Mouse (Mus musculus) lung, postnatal 0 days (tissue): ENCODE measurements around the gene Gm21762. TPM values are rescaled to one million over a fixed set of nuclear protein-coding genes. Genes with fewer than 3 reads are reported as not detected.
"Not testable (repeated sequence)": the region's sequence is repeated elsewhere in the genome, so short reads cannot be mapped to it uniquely, and the experiment has no call there.

Source experiments
- ATAC-seq: fragments of 200-750 bp; cut with Nextera tagmentation; 2 replicates; pipeline ENCODE4 v1.8.0; 2017; ENCODE audit warnings: moderate library complexity
- DNase-seq: peaks from one replicate; pipeline ENCODE4 v3.0.0-alpha.2; 2016; ENCODE audit warnings: low spot score
- H3K27ac ChIP-seq: fragments of 300-500 bp; sonication (generic); 2 replicates; pipeline ENCODE4 v1.5.1; 2014; ENCODE audit warnings: antibody characterized with exemption, mild to moderate bottlenecking, low read length, mixed read lengths
- H3K27me3 ChIP-seq: fragments of 300-500 bp; sonication (generic); replicated peaks from 2 replicates; pipeline ENCODE4 v1.6.1; 2014; ENCODE audit warnings: low read length, mixed read lengths; ENCODE audit not compliant: insufficient read depth
- H3K36me3 ChIP-seq: fragments of 300-500 bp; sonication (generic); 2 replicates; pipeline ENCODE4 v1.6.1; 2014; ENCODE audit warnings: low read length, mixed read lengths; ENCODE audit not compliant: insufficient read depth
- H3K4me1 ChIP-seq: fragments of 300-500 bp; sonication (generic); 2 replicates; pipeline ENCODE4 v1.6.1; 2014; ENCODE audit warnings: antibody characterized with exemption, low read depth, low read length, mixed read lengths; ENCODE audit not compliant: insufficient read depth
- H3K4me2 ChIP-seq: fragments of 300-500 bp; sonication (generic); replicated peaks from 2 replicates; pipeline ENCODE4 v1.6.1; 2014; ENCODE audit warnings: low read depth, mild to moderate bottlenecking, low read length, moderate library complexity, mixed read lengths
- H3K4me3 ChIP-seq: fragments of 300-500 bp; sonication (generic); 2 replicates; pipeline ENCODE4 v1.5.1; 2014; ENCODE audit warnings: low read depth, low read length
- H3K9ac ChIP-seq: fragments of 300-500 bp; sonication (generic); replicated peaks from 2 replicates; pipeline ENCODE4 v1.6.1; 2014; ENCODE audit warnings: low read depth, mild to moderate bottlenecking
- H3K9me3 ChIP-seq: fragments of 300-500 bp; sonication (generic); 2 replicates; pipeline ENCODE4 v1.6.1; 2016; ENCODE audit warnings: low read length, mixed read lengths
- WGBS: fragments of 180-500 bp; shearing (Covaris S2); extraction: QIAGEN DNeasy Blood & Tissue Kit; methylation state at CpG from one replicate; pipeline ENCODE4 v1.1.7; 2014; 5-methylcytosine and 5-hydroxymethylcytosine counted together
- polyA plus RNA-seq: library from polyadenylated mRNA; unstranded; fragments of >200 nt; fragmentation: Nextera tagmentation; extraction: Ambion mirVana; gene quantifications from 2 replicates; pipeline ENCODE4 v1.2.1, GENCODE M21; 2015

The Gm21762 gene
- polyA plus RNA-seq = not detected in 2 replicates

DNA sequence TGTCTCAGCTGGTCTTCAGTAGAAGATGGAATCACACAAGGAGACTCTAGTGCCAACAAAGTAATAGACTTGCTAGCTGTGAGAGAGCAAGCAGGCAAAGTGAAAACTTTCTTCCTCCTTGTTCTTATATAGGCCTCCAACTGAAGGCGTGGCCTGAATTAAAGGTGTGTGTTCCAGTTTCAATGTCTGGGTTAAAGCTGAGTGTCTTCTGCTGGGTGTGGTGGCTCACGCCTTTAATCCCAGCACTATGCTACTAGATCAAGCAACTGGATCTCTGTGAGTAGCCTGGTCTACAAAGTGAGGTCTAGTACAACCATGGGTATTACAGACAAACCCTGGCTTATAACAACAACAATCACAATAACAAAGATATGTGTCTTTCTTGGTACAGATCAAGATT is at the start of gene Gm21762:
TSS of gene Gm21762 (minus strand) at position 101 of the 400 bp plus-strand sequence.
- ATAC-seq, H3K4me1 ChIP-seq, H3K9me3 ChIP-seq, H3K27me3 ChIP-seq, H3K4me3 ChIP-seq, H3K4me2 ChIP-seq, H3K36me3 ChIP-seq, H3K9ac ChIP-seq, DNase-seq, H3K27ac ChIP-seq: not testable (repeated sequence)
- WGBS = no CpG with 5 or more reads among the region's 2 CpGs

DNA sequence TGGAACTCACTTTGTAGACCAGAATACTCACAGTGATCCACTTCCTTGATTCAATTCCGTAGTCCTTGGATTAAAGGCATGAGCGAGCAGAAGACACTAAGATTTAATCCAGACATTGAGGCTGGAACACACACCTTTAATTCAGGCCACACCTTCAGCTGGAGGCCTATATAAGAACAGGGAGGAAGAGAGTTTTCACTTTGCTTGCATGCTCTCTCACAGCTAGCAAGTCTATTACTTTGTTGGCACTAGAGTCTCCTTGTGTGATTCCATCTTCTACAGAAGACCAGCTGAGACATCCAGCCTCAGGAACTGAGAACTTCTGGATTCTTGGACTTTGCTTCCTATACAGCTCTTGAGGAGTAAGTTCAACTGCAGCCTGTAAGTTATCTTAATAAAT is 47.1 kb upstream of the Gm21762 start, which contains the start of gene AF067061:
TSS of gene AF067061 (plus strand) at position 245 of the 400 bp plus-strand sequence.
- not testable (repeated sequence) for H3K36me3 ChIP-seq, H3K4me2 ChIP-seq, H3K9ac ChIP-seq, H3K27ac ChIP-seq, H3K27me3 ChIP-seq, H3K4me1 ChIP-seq, H3K4me3 ChIP-seq, H3K9me3 ChIP-seq, DNase-seq, ATAC-seq
- 81% methylated on average over 2 of the region's 2 CpGs for WGBS

DNA sequence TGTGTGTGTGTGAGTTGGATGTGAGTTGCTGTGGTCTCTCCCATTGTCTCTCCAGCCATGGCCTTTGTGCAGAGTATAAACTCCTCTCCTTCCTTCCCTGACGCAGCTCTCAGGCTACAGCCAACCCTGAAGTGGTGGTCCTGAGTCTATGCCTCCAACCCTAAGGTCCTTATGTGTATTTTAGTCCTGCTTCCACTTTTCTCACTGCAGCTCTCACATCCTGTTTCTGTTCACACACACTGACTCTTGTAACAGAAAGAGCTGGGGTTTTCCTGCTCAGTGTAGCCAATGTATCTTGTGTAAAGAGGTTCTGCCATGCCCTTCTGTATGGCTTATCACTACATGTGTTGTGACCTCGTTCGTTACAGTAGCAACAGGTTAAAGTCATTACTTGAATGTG is 44.0 kb upstream of the Gm21762 start:
- H3K4me3 ChIP-seq, H3K27ac ChIP-seq, H3K9ac ChIP-seq, H3K4me2 ChIP-seq, H3K4me1 ChIP-seq, DNase-seq, H3K9me3 ChIP-seq, ATAC-seq, H3K27me3 ChIP-seq, H3K36me3 ChIP-seq: not testable (repeated sequence)
- WGBS = 53% methylated on average over 3 of the region's 3 CpGs

DNA sequence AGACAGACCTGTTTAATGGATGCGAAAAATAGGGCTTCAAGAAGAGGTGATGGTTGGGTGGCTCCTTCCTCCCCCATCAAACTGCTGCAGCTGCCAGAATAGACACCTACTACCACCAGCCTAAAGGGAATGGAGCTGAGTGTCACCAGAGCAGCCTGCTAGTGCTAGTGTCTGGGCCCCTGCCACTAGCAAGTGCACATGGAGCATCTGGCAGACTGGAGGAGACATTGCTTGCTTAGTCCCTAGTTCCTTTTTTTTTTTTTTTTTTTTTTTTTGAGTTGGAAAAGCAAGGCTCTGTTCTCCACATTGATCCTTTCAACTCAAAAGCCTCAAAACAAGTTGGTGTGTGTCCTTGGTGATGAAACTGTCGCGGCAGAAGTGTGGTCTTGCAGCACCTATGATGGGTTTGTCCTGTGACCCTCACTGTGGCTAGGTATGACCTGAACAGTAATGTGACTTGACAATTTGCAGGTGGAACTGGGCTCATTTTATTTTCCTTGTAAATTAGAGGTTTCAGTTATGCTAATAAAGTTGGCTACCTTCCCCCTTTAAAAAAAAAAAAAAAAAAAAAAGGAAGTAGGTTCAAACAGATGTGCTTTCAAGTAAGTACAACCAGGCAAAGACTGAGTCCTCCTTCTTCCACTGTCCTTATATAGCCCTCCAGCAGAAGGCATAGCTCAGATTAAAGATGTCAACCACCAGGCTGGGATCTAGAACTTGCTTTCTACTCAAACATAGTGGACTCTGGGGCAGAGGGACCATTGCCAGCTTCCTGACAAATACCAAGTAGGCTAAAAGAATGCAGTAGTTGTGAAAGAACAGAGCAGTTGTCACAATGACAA is 43.3 kb upstream of the Gm21762 start:
- H3K27me3 ChIP-seq, H3K4me2 ChIP-seq, H3K9ac ChIP-seq, H3K4me1 ChIP-seq, H3K9me3 ChIP-seq, H3K36me3 ChIP-seq, ATAC-seq, H3K27ac ChIP-seq, H3K4me3 ChIP-seq, DNase-seq: not testable (repeated sequence)
- 66% methylated on average over 3 of the region's 3 CpGs for WGBS

DNA sequence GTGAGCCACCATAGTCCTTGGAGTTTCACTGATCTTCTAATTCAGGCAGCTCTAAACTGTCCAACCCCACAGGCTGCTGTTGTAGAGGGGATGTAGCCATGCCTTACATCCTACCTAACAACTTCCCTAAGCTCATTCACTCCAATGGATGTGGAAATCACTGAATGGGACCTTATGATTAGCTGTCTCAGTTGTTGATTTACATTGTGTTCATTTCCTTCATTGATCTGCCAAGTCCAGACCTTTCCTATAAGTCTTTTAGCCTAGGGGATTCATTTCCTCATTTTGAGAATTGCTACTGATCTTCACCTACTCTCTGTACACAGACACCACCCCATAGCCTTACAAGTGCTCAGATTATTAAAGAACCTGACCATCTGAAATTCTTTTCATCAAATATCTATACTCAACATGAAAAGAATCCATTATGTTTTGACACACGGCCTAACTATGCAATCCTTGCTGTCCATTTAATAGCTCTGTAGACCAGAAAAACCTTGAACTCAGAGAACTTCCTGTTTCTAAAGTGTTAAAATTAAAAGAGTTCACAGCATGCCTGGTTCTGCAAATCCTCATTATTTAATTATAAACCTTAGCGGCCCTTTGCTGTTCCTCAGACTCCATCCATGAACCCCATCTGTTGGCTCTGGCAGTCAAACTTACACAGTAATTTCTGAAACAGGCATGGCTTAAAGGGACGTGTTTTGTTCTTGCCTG is 35.6 kb upstream of the Gm21762 start:
- 81% methylated on average over 2 of the region's 3 CpGs for WGBS
- H3K36me3 ChIP-seq, H3K4me2 ChIP-seq, H3K27ac ChIP-seq, ATAC-seq, H3K9me3 ChIP-seq, H3K4me3 ChIP-seq, H3K27me3 ChIP-seq, H3K4me1 ChIP-seq, H3K9ac ChIP-seq, DNase-seq: not testable (repeated sequence)

DNA sequence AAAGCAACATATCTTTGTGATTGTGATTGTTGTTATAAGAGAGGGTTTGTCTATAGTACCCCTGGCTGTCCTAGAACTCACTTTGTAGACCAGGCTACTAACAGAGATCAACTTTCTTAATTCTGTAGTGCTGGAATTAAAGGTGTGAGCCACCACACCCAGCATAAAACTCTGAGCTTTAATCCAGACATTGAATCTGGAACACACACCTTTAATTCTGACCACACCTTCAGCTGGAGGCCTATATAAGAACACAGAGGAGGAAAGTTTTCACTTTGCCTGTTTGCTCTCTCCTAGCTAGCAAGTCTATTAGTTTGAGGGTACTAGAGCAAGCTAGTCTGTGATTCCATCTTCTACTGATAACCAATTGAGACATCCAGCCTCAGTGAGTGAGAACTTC is 23.1 kb upstream of the Gm21762 start, which contains the start of gene Gm21731:
TSS of gene Gm21731 (plus strand) at position 301 of the 400 bp plus-strand sequence.
- DNase-seq, H3K27me3 ChIP-seq, H3K9me3 ChIP-seq, H3K4me2 ChIP-seq, H3K27ac ChIP-seq, H3K4me1 ChIP-seq, H3K9ac ChIP-seq, H3K36me3 ChIP-seq, ATAC-seq, H3K4me3 ChIP-seq: not testable (repeated sequence)

DNA sequence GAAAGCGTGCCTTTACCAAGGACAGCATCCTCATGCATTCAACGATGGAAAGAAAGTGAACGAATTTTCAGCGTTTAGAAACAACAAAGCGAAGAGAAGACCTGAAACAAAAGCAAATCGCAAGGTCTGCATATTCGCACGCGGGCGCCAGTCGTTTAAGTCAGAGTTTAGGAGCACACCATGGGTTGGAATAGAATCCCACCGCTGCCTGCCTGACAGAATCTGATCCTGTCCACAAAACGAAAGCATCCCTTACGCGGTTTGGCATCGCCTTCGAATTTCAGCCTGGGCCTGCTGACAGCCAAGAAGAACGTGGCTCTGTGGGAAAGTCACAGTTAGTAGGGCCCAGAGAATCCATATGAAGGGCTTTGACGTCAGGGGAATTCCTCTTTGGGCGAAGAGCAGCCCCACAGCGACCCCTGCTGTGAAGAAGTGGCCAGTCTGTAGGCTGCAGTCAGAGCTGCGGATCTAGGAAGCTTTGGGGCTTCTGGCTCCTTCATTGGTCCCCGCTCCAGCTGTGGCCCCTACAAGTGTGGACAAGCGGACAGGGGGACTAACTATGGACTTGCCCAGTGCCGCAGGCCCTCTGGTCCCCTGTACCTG is 16.8 kb upstream of the Gm21762 start:
- WGBS = 74% methylated on average over 13 of the region's 25 CpGs
- H3K4me1 ChIP-seq, H3K36me3 ChIP-seq, H3K27ac ChIP-seq, H3K27me3 ChIP-seq, ATAC-seq, DNase-seq, H3K4me2 ChIP-seq, H3K9me3 ChIP-seq, H3K4me3 ChIP-seq, H3K9ac ChIP-seq: not testable (repeated sequence)

DNA sequence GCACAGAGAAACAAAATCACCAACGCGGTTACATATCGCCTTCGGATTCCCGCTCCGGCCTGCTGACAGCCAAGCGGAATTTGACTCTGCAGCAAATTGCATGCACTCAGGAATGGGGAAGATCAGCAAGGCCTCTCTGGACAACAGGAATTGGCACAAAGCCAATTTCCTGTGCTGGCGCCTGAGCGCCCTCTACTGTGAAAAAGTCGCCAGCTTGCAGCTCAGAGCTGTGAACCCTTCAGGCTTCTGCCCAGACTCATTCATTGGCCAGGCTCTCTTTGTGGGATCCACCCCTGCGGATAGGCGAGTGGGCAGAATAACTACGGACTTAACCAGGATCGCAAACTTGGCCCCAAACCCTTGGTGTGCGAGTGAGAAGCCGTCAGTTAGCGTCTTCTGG is 16.1 kb upstream of the Gm21762 start:
- WGBS = 96% methylated on average over 16 of the region's 17 CpGs
- peak; percentile 26; the same call in 1 of the 2 replicates for ATAC-seq

DNA sequence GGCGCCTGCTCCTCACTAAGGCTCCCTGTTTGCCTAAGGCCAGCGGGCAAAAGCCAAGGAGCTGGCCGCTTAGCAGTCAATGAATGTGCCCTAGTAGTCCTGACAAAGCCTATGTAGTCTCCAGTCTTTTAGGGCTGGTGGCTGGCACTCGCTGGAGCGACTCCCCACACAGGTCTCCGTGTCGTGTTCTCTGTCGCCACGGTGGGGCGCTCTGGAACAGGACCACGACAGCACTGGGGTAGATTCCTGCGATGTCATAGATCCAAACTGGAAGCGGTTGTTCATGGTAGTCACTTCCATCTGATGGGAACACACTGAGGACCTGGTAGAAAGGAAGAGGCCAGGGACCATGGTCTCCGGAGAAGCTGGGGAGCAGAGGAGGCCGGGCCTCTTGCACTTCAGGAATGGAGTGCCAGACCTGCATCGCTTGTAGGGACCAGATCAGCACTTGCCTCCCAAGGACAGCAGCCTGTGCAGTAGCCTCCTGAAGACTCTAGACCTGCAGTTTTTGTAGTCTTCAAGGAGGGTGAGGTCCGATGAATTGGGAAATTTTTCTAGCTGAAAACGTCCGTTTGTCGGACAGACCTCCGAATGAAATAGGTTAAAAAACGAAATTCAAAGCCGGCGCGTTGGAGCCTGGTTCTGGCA is 7.4 kb upstream of the Gm21762 start:
- ATAC-seq, H3K4me2 ChIP-seq, H3K9ac ChIP-seq, H3K27ac ChIP-seq, H3K4me3 ChIP-seq, H3K4me1 ChIP-seq, H3K36me3 ChIP-seq, DNase-seq, H3K27me3 ChIP-seq, H3K9me3 ChIP-seq: not testable (repeated sequence)
- whole genome bisulfite sequencing = 96% methylated on average over 16 of the region's 25 CpGs

More for the DNA sequence above, 16.1 kb upstream of the Gm21762 start:
- not testable (repeated sequence) for H3K27me3 ChIP-seq, H3K4me1 ChIP-seq, H3K27ac ChIP-seq, DNase-seq, H3K4me3 ChIP-seq, H3K9ac ChIP-seq, H3K4me2 ChIP-seq, H3K9me3 ChIP-seq, H3K36me3 ChIP-seq
